Mouse (Mus musculus) natural killer cell, adult 2 months (primary cell): ENCODE measurements around the gene Gpatch8.
A peak's percentile ranks its signal among the peaks of the same experiment; 100 is the strongest.

Experiments
- DNase-seq, 2 experiments: peaks; one replicate each; pipeline ENCODE4 v3.0.0; 2022; ENCODE audit warnings: low spot score in 2 of 2

The Gpatch8 gene

DNA sequence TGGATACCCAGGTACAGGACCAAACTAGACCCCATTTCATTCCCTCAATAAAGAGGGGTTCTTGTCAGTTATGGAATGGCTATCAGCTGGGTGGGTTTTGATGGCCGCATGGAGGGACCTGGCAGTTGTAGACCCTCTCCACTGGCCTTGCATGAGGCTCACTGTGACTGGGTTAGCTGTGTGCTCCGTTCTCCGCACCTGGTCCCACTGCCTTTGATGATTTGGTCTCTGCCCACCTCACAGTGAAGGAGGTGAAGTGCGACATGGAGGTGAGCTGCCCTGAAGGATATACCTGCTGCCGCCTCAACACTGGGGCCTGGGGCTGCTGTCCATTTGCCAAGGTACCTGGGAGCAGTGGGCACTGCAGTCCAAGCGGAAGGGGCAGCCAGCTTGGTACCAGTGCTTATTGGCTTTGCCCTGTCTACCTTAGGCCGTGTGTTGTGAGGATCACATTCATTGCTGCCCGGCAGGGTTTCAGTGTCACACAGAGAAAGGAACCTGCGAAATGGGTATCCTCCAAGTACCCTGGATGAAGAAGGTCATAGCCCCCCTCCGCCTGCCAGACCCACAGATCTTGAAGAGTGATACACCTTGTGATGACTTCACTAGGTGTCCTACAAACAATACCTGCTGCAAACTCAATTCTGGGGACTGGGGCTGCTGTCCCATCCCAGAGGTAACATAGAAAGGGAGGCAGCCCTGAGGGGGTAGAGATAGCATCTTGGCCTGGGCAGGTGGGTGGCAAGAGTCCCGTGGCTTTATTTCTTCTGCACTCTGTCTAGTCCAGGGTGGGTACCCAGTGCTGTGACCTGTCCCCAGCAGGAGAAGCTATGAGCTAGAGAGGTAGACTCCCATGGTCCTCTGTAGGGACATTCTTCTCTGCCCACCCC is 121.1 kb downstream of the Gpatch8 start:
- DNase-seq = no peak

DNA sequence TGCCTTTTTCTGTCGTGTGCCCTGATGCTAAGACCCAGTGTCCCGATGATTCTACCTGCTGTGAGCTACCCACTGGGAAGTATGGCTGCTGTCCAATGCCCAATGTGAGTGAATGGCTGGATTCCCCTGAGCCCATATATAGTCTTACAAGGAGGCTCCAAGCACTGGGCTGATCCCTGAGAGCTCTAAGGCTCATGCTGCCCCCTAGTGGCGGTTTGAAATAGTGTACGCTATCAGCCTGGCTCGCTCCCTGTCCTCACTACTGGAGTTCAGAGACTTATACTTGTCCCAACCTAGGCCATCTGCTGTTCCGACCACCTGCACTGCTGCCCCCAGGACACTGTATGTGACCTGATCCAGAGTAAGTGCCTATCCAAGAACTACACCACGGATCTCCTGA is 121.8 kb downstream of the Gpatch8 start:
- peak; percentile 70 to 82 for DNase-seq

DNA sequence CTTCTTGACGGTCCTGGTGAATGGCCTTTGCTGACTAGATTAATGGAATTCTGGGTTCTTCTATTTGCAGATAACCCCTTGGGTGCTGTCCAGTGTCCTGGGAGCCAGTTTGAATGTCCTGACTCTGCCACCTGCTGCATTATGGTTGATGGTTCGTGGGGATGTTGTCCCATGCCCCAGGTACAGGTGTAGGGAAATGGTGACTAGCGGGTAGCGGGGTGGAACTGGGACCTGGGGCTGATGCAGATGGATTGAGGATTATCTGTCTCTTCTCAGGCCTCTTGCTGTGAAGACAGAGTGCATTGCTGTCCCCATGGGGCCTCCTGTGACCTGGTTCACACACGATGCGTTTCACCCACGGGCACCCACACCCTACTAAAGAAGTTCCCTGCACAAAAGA is 122.3 kb downstream of the Gpatch8 start:
- DNase-seq = no peak

DNA sequence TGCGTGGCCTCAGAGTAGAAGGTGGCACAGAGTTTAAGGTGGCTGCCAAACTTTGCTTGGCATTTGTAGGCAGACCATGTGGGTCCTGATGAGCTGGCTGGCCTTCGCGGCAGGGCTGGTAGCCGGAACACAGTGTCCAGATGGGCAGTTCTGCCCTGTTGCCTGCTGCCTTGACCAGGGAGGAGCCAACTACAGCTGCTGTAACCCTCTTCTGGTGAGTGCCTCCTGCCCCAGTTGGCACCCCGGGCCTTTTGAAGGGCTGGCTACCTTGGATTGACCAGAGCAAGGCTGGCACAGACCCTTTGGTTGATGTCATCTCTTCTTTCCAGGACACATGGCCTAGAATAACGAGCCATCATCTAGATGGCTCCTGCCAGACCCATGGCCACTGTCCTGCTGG is 123.3 kb downstream of the Gpatch8 start:
- no peak for DNase-seq

DNA sequence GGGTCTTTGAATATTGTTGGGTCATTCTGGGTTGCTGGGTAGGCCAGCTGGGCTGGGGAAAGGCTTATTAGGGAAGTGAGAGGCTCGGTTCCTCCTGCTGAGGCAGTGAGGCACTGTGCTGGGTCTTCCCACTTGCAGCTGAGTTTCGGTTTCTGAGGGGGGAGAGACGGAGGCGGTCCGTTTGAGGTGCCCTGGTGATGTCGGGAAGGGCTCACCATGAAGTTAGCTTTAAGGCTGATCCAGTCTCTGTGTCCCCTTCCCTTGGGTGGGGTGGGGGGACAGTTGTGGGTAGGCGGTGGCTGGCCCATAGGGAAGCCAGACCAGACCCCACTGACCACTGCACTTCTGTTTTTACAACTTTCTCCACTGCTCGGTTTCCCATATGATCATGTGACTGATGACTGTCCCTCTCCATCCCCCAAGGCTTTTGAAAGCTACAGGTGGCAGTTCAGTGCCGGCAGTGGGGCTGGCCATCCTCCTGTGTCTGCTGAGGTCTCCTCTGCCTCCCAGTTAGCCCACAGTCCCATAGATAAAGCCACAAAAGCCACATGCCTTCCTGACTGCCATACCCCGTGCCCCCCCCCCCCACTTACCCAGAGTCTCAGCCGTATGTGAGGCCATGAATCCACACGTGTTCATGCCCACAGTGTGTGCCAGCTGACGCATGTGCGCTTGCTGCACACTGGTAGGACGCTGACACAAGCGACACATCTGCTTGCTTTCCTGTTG is 123.9 kb downstream of the Gpatch8 start:
- DNase-seq = peak; percentile 53 to 80

DNA sequence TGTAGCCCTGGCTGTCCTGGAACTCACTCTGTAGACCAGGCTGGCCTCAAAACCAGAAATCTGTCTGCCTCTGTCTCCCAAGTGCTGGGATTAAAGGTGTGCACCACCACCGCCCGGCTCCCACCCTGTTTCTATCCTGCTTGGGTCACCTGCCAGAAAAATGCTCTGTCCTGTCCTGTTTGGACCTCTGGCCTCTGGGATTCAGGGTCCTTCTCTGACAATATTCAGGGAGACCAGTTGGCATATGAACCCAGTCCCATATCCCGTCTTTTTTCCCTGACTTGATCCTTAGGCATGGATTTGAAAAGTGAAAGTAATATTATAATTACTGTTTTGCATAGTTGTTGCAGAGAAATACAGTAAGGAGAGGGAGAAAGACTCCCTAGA is 124.5 kb downstream of the Gpatch8 start:
- DNase-seq = no peak

DNA sequence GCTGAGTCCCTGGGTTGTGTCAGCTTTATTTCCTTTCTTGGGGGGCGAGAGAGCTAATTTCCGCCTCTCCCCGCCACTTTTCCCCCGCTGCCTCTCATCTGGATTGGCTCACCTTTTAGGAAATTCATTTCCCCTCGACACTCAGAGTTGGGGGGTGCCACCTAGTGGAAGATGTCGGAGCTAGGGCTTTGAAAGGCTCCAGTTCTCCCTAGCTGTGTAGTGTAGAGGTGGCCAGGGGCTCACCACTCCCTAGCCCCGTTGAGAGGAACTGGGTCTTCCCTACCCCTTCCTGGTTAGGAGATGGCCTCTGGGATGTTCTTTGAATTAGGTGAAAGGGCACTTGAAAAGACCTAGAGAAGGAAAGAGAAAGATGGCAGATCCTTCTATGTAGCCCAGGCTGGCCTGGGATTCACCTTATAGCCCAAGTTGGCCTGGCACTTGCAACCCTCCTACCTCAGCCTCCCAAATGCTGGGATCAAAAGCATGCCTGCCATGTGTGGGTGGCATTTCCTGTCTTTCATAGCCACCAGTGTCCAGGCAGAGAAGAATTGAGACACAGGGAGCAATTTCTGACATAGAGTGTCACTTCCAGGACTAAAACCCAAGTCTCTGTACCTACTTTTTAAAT is 125.1 kb downstream of the Gpatch8 start:
- peak; percentile 52 to 69 for DNase-seq

DNA sequence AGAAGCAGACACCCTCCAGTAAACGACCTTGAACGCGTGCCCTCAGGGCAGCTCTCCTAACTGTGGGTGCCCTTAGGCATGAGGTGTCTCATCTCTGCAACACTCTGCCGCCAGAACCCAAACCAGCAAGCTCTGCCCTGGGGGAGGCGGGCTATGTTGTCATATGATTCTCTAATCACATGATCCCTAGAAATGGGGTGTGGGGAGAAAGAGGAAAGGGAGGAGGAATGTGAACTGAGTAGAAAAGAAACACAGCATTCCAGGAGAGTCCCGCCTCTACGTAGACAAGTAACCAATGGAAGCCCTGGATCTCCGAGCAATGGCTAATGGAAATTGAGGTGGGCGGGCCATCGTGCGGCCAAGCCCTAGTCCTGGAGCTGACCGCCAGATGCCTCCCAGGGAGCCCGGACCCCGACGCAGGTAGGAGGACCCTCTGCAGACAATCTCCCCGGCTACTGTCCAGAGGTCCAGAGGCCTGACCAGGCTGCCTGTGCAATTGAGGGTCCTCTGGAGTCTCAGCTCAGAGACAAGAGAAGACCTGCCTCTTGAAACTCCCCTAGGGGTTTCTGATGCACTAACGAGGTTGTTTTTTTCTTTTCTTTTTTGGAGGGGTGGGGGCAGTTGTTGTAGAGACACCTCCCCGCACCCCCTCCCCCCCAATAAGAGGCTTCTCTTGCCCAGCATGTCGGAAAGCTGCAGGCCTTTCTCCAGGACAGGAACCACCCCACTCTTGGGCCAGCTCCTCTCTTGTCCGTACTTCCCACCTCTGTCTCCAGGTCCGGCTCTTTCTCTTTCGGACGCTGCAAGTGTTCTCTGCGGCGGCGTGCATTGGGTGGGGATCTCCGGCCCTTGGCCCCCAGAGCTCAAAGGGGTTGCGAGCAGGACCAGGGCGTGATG is 125.8 kb downstream of the Gpatch8 start, which contains the start of gene Grn:
Gene Grn, plus strand, starts transcription at position 195 of the 897 bp plus-strand sequence.
- DNase-seq = peak; percentile 54 to 64

DNA sequence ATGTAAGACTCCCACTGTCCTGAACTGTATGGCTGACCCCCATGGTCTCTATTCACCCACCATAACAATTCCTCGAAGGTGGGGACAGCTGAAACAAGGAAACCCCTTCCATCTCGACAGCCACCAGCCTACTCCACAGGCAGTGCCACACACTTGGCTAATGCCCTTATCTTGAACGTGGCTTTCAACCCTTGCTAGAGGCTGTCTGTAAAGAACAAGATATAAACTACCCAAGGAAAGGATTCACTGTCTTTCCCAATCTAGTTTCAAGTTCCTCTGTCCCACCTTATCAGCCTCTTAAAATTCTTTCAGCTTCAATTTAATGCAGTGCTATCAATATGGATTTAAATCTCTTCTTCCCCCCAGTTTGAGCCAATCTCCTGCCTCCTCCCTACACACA is 126.6 kb downstream of the Gpatch8 start:
- no peak for DNase-seq

DNA sequence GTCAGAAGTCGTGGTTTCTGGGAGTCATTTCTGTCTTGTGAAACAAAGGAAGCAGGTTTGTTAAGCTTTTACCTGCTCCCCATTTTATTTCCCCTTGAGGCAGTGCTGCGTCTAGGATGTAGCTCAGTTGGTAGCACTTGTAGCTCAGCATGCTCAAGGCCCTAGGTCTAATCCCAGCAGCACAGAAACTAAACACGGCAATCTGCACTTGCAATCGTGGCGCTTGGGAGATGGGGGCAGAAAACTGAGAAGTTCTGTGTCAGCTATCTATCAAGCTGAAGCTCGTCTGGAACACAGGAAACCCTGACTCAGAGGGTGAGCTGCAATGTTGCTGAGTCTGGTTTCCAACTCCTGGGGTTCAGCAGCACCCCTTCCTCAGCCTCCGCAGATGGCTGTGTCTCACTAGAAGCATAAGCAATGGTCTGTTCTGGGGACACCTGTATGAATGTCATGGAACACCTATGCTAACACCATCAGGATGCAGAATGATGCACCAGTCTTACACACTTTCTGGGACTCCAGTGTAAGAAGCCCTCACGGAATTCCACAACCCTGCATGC is 127.1 kb downstream of the Gpatch8 start:
- no peak for DNase-seq
